Mouse (Mus musculus): ENCODE measurements at regions not wholly inside any gene's neighbourhood (a gene's known extent, or its start where the extent isn't known, plus 50 kb on each side); places are given as distances from the start of the nearest gene placed in this dataset.
"Not testable (repeated sequence)": the region's sequence is repeated elsewhere in the genome, so short reads cannot be mapped to it uniquely, and the experiment has no call there.

- DNase-seq (ENCODE audit: low spot score) = no peak
- intact Hi-C loops (cut with DNase I) = no loop called here
Measured at GRCm38 (mm10) chr3:15008501-15008900, 122.4 kb downstream of the Car2 start.

DNA sequence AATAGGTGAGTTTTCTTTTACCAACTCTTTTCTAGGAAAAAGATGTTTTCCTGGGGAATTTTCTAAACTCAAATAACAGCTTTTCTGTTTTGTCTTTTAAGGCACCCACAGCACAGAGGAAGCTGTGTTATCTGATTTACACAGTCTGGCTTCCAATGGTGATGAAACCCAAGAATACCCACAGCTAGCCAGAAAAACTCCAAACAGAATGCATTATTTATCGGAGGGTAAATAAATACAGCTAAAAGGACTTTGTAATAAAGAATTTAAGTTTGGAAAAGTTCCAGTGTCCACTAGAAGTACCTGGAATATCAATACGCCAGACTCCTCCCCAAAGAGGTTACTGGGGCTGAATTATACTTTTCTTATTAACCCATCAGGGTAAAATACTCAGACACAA is 123.7 kb downstream of the Car2 start:
- intact Hi-C loops (cut with DNase I) = no loop called here
- DNase-seq (ENCODE audit: low spot score) = no peak

- intact Hi-C loops (cut with DNase I) = no loop called here
- no peak for DNase-seq (ENCODE audit: low spot score)
Measured at GRCm38 (mm10) chr3:15016621-15017020, 130.5 kb downstream of the Car2 start.

DNA sequence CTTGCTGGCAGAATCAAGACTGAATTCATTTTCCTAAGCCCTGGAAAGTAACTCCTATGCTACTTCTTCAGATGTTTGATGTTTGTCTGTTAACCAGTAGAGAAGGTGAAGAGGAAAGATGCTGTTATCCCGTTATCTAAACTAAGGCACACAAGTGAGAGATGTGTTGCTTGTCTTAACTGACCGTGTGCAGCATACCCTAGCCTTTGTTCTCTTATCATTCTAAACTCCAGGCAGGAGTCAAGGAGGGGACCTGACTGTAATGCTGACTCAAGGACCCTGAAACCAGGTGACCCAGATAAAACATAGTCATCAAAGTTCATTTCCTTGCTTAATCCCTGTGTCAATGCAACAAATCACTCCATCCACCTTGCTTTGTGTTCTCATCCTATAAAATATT is 136.7 kb downstream of the Car2 start:
- DNase-seq (ENCODE audit: low spot score) = no peak
- intact Hi-C loops (cut with DNase I) = no loop called here

- intact Hi-C loops (cut with DNase I) = no loop called here
- DNase-seq (ENCODE audit: low spot score) = no peak
Measured at GRCm38 (mm10) chr3:15040866-15041528, 154.9 kb downstream of the Car2 start.

DNA sequence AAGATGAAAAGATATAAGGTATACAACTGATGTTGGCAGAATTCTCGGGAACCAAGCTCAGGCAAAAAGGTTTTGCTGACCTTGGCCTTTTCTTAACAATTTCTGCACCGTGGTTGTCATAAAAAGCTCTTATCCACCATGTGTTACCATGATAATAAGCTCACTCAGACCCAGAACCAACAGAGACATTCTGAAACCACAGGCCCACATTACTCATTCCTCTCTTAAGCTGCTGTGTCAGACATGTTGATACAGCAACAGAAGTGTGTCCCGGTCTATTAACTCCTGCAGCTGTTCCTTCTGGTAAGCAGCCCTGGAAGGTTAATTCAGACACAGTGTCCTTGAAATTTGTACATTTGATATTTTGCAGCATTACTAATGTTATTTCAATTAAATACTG is 167.9 kb downstream of the Car2 start:
- no peak for DNase-seq (ENCODE audit: low spot score)
- intact Hi-C loops (cut with DNase I) = no loop called here

DNA sequence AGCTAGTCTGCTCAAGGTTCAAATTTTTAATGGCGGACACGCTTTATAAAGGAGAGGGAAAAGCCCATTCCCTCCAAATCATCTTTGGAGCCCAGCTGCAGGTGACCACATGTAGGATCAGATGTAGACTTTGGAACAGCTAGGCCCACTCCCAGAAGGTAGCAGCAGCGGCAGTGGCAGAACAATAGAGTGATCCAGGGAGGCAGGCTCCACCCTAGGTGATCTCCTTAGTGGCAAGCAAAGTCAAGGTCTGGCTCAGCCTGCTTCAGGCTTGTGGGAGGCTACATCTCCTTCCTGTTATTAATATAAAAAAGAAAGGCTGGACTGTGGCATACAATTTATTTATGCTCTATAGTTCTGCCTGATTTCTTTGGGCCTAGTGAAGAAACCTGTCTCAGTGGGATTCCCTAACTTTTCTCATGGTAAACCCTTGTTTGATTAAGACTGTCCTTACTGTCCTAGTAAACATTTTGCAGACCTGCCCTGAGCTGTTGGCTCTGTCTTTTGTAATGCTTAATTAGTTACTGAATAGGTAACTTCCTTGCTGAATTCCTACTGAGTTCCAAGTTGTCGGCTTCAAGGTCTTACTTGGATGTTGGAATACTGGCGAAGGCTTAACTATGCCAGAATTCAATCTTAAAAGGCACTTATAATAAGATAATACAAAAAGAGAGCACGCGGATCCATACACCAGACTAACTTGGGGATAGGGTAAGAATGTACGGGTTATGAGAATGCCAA is 169.6 kb downstream of the Car2 start:
- intact Hi-C loops (cut with DNase I) = not testable (repeated sequence)

DNA sequence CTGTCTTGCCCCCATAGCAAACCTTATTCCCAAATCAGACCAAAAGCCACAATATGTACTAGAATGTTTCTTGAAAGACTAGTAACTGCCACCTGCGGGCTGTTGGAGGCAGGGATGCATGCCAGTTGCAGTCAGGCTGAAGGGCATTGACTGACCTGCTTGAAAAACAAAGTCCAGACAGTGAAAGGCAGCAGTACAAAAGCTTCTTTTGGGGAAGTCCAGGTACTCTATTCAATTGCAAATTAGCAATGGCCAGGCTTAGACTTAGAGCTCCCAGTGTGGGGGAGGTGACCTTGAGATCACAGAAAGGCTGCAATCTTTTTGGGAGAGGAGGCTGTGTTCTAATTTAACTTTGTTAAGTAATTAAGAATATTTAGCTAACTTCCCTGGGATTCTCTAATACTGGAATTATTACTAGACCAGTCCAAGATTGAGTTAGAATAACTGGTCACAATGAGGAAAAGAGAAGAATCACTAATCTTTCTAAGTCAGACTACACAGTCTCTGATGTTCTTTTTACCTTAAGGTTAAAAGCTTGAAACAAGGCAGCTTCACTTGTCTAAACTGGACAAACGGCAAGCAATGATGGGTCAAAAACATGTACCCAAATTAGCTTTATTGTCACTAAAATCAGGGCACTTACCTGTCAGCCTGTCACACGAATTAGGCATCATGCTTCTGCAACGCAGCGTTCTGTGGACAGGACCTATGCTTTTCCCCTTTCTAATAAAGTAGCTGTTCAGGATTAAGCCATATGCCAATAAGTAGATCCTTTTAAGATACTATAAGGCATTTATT is 170.9 kb downstream of the Car2 start:
- intact Hi-C loops (cut with DNase I); DNase-seq (ENCODE audit: low spot score): not testable (repeated sequence)

More for the DNA sequence above, 169.6 kb downstream of the Car2 start:
- not testable (repeated sequence) for DNase-seq (ENCODE audit: low spot score)

- DNase-seq (ENCODE audit: low spot score) = no peak
- intact Hi-C loops (cut with DNase I) = no loop called here
Measured at GRCm38 (mm10) chr3:15065681-15066080, 179.6 kb downstream of the Car2 start.

- intact Hi-C loops (cut with DNase I) = no loop called here
- no peak for DNase-seq (ENCODE audit: low spot score)
Measured at GRCm38 (mm10) chr3:15068256-15068655, 182.2 kb downstream of the Car2 start.

DNA sequence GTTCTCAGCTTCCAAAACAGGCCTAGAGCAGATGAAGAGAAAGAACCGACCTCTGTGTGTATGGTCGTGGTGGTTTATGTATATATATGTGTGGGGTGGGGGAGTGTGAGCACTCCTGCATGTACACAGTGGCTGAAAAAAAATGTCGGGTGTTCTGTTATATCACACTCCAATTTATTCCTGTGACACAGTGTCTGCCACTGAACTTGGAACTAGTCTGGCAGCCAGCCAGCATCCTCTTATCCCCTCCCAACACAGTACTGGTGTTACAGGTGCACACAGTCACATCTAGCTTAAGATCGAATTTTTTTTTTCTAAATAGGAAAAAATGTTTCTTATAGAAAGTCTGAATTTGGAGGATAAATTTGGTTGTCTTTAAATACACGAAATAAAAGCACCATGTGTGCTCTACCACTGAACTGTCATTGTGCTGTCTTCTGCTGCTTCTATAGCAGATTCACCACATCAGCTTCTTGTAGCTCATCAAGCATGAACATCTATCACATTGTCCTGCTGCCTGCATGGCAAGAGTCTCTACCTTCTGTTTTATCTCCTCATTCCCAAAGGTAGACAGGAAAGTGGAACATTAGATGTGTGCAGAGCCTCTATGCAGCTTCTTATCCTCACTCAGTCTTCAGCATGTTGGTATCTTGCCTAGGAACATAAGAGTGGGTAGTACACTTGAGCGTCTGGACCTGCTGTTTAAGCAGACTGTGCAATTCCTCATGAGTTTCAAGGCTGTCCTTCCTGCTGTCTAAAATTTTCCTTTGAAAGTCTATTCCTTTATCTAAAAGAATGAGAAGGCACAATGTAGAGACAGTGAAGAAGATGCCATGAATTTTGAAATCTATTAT is 185.2 kb downstream of the Car2 start:
- intact Hi-C loops (cut with DNase I) = no loop called here
- no peak for DNase-seq (ENCODE audit: low spot score)

- DNase-seq (ENCODE audit: low spot score) = no peak
- intact Hi-C loops (cut with DNase I) = no loop called here
Measured at GRCm38 (mm10) chr3:15073405-15073804, 187.3 kb downstream of the Car2 start.

DNA sequence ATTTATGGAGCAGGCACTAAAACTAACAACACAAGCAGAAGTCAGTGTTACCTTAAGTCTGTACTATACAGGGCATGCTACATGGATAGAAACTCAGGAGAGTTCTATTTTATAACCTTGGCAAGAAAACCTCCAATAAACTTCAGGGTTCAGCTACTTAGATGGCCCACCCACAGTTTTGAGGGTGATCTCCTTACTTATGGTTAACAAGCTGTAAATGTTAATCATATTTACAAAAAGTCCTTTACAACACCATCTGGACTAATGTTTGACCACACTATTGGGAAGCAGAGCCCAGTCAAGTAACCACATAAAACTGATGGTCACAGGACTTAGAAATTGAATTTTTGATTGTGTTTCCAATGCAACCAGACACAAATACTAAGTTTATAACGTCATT is 187.8 kb downstream of the Car2 start:
- intact Hi-C loops (cut with DNase I) = no loop called here

GRCm38 (mm10) chr3:15074949-15075348 is 188.9 kb downstream of the Car2 start:
- no peak for DNase-seq (ENCODE audit: low spot score)
- intact Hi-C loops (cut with DNase I) = no loop called here

More for the DNA sequence above, 187.8 kb downstream of the Car2 start:
- DNase-seq (ENCODE audit: low spot score) = no peak

GRCm38 (mm10) chr3:15090124-15090523 is 204.1 kb downstream of the Car2 start:
- DNase-seq (ENCODE audit: low spot score) = no peak
- intact Hi-C loops (cut with DNase I) = loop anchor here (10.0 kb wide), 1 partner anchor 215 kb away; no protein-coding TSS in a partner anchor

DNA sequence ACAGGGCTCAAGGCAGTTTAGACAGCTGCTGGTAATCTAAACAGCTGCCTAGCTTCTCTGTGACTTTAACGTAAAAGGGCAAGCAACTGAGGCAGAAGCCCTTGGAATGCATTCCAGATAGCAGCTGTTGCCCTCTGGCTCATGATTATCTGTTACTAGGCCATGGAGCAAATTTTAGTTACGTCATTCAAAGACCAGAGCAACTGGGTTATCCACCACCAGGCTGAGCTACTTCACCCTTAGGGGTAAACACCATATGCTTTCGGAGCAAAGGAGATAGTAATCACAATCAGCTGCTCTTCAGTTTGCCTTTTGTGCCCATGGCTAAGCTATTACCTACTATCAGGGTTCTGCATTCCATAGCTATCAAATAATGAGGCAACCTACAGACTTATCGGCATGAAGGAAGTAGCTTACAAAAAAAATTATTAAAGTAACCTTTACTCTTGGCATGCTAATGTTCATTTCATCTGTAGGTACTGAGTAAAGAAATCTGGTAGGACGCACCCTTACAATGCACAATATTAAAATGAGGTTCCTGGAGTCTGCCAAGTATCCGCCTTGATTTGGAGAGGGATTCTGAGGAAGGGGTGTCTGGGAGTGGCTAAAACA is 212.2 kb downstream of the Car2 start:
- no peak for DNase-seq (ENCODE audit: low spot score)
- intact Hi-C loops (cut with DNase I) = loop anchor here (10.0 kb wide), 1 partner anchor 224 kb away; no protein-coding TSS in a partner anchor

GRCm38 (mm10) chr3:15098981-15099380 is 212.9 kb downstream of the Car2 start:
- no peak for DNase-seq (ENCODE audit: low spot score)
- intact Hi-C loops (cut with DNase I) = loop anchor here (10.0 kb wide), 1 partner anchor 224 kb away; no protein-coding TSS in a partner anchor

DNA sequence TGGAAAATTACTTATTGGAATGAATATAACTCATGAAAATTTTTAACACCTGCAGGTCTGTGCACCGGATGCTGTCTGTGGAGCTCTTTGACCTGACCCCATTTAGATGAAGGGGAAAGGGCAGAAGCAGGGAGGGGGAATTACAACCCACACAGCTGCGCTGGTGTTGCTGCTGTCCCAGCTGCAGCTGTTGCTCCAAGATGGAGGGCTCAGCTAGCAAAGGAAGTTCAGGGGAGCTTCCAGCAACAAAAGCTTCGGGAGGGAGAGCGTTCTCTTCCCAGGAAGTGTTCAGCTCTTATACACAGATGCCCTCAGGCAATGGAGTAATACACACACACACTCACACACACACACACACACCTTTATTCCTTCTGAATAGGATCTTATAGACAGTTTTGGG is 219.6 kb downstream of the Car2 start:
- intact Hi-C loops (cut with DNase I) = no loop called here
- no peak for DNase-seq (ENCODE audit: low spot score)

DNA sequence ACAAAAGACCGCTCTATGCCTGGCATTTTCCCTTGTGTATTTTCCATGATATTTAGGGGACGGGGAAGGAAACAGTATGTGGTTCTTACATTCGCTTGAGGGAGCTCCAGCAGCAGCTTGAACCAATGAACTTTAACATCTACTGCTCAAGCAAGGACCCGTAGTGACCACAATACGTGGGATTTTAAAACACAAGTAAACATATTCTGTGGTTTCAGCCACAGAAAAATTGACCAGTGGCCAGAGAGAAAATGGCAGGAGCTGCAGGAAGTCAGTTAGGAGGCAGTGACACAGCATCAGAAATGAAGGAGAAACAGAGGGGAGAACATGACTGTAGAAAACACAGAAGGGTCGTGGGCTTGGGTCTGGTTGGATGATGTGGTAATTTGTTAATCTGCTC is 220.2 kb downstream of the Car2 start:
- intact Hi-C loops (cut with DNase I) = no loop called here
- no peak for DNase-seq (ENCODE audit: low spot score)
